Mouse (Mus musculus): ENCODE measurements around the gene Dennd1a. TPM values are rescaled to one million over a fixed set of nuclear protein-coding genes. Genes with fewer than 3 reads are reported as not detected.
A peak's percentile ranks its signal among the peaks of the same experiment; 100 is the strongest.

Gene Dennd1a
- polyA plus RNA-seq, 1 experiment from 2014 or later, result 16.4 TPM

- Histone ChIP-seq H3K36me3 (peaks cover 5% of the 10 kb centered on the region; the same call in 1 of the 2 replicates), H3K4me2 (replicated peaks) (no peak overlapping the region), H3K9ac (no peak overlapping the region), H3K4me3 (no peak overlapping the region), H3K27me3 (peaks cover 9% of the 10 kb centered on the region), H3K9me3 (replicated peaks) (no peaks in the 10 kb centered on the region), H3K4me1 (0 out of 2 replicates have a peak, but pooled peaks cover 8% of the 10 kb centered on the region), H3K27ac (no peak overlapping the region)
- 61% methylated on average over 6 of the region's 6 CpGs for WGBS
- ATAC-seq (ENCODE audit: low FRiP score), result no peak
These were observed 488.1 kb downstream of the Dennd1a start for GRCm38 (mm10) chr2:37799137-37799536.

GRCm38 (mm10) chr2:37797046-37797445 lies 490.1 kb downstream of the Dennd1a start:
- Histone ChIP-seq H3K9ac (no peak overlapping the region), H3K4me1 (peaks cover 11% of the 10 kb centered on the region; the same call in 1 of the 2 replicates), H3K4me2 (replicated peaks) (no peak overlapping the region), H3K9me3 (replicated peaks) (no peaks in the 10 kb centered on the region), H3K27ac (no peak overlapping the region), H3K27me3 (peaks cover 26% of the 10 kb centered on the region), H3K4me3 (no peak overlapping the region), H3K36me3 (peaks cover 17% of the 10 kb centered on the region)
- ATAC-seq (ENCODE audit: low FRiP score), result no peak
- WGBS, result 89% methylated on average over 4 of the region's 4 CpGs

GRCm38 (mm10) chr2:37796021-37796420 lies 491.2 kb downstream of the Dennd1a start:
- H3K27me3 ChIP-seq, result peaks cover 33% of the 10 kb centered on the region
- no peak overlapping the region for H3K4me2 ChIP-seq (replicated peaks)
- no peaks in the 10 kb centered on the region for H3K9me3 ChIP-seq (replicated peaks)
- no peak overlapping the region for H3K4me3 ChIP-seq
- no peak overlapping the region for H3K27ac ChIP-seq
- H3K4me1 ChIP-seq, result peaks cover 11% of the 10 kb centered on the region; the same call in 1 of the 2 replicates
- no peak overlapping the region for H3K9ac ChIP-seq
- ATAC-seq (ENCODE audit: low FRiP score), result no peak
- peaks cover 19% of the 10 kb centered on the region for H3K36me3 ChIP-seq
- WGBS, result 76% methylated on average over 1 of the region's 1 CpGs

GRCm38 (mm10) chr2:37791340-37791739 lies 495.9 kb downstream of the Dennd1a start:
- H3K9ac ChIP-seq, result no peak overlapping the region
- no peak overlapping the region for H3K4me2 ChIP-seq (replicated peaks)
- 88% methylated on average over 4 of the region's 4 CpGs for WGBS
- H3K9me3 ChIP-seq (replicated peaks), result no peaks in the 10 kb centered on the region
- H3K27me3 ChIP-seq, result peaks cover 37% of the 10 kb centered on the region
- H3K4me1 ChIP-seq, result peaks cover 9% of the 10 kb centered on the region; the same call in 1 of the 2 replicates
- no peak overlapping the region for H3K27ac ChIP-seq
- no peak overlapping the region for H3K4me3 ChIP-seq
- ATAC-seq (ENCODE audit: low FRiP score), result no peak
- H3K36me3 ChIP-seq, result peaks cover 18% of the 10 kb centered on the region

GRCm38 (mm10) chr2:37790738-37791137 lies 496.5 kb downstream of the Dennd1a start:
- ATAC-seq (ENCODE audit: low FRiP score), result no peak
- H3K4me3 ChIP-seq, result no peak overlapping the region
- 94% methylated on average over 14 of the region's 14 CpGs for WGBS
- H3K9me3 ChIP-seq (replicated peaks), result no peaks in the 10 kb centered on the region
- H3K27ac ChIP-seq, result no peak overlapping the region
- H3K9ac ChIP-seq, result no peak overlapping the region
- H3K27me3 ChIP-seq, result peaks cover 41% of the 10 kb centered on the region
- no peak overlapping the region for H3K4me2 ChIP-seq (replicated peaks)
- peaks cover 9% of the 10 kb centered on the region; the same call in 1 of the 2 replicates for H3K4me1 ChIP-seq
- peaks cover 18% of the 10 kb centered on the region for H3K36me3 ChIP-seq

DNA sequence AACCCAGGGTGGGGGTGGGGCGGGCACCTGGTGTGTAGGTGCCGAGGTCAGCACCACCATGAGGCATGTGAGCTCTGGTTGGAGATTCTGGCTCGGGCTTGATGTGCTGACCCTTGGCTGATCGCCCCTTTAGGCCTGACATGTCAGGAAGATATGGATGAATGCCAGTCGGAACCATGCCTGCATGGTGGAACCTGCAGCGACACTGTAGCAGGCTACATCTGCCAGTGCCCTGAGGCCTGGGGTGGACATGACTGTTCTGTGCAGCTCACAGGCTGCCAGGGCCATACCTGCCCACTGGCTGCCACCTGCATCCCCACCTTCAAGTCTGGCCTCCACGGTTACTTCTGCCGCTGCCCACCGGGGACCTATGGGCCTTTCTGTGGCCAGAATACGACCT lies 497.2 kb downstream of the Dennd1a start:
- H3K36me3 ChIP-seq, result peaks cover 18% of the 10 kb centered on the region
- H3K9ac ChIP-seq, result no peak overlapping the region
- WGBS, result 90% methylated on average over 10 of the region's 10 CpGs
- ATAC-seq (ENCODE audit: low FRiP score), result no peak
- H3K27me3 ChIP-seq, result peaks cover 41% of the 10 kb centered on the region
- no peak overlapping the region for H3K27ac ChIP-seq
- H3K4me2 ChIP-seq (replicated peaks), result no peak overlapping the region
- H3K9me3 ChIP-seq (replicated peaks), result no peaks in the 10 kb centered on the region
- no peak overlapping the region for H3K4me3 ChIP-seq
- peaks cover 9% of the 10 kb centered on the region; the same call in 1 of the 2 replicates for H3K4me1 ChIP-seq

- Histone ChIP-seq H3K4me1 (peaks cover 12% of the 10 kb centered on the region; the same call in 1 of the 2 replicates), H3K9ac (no peak overlapping the region), H3K4me2 (replicated peaks) (no peak overlapping the region), H3K27me3 (peaks cover 34% of the 10 kb centered on the region), H3K4me3 (no peak overlapping the region), H3K27ac (no peak overlapping the region), H3K36me3 (peaks cover 23% of the 10 kb centered on the region), H3K9me3 (replicated peaks) (no peaks in the 10 kb centered on the region)
- ATAC-seq (ENCODE audit: low FRiP score), result no peak
- WGBS, result 95% methylated on average over 5 of the region's 5 CpGs
These were observed 498.2 kb downstream of the Dennd1a start for GRCm38 (mm10) chr2:37789029-37789428.

DNA sequence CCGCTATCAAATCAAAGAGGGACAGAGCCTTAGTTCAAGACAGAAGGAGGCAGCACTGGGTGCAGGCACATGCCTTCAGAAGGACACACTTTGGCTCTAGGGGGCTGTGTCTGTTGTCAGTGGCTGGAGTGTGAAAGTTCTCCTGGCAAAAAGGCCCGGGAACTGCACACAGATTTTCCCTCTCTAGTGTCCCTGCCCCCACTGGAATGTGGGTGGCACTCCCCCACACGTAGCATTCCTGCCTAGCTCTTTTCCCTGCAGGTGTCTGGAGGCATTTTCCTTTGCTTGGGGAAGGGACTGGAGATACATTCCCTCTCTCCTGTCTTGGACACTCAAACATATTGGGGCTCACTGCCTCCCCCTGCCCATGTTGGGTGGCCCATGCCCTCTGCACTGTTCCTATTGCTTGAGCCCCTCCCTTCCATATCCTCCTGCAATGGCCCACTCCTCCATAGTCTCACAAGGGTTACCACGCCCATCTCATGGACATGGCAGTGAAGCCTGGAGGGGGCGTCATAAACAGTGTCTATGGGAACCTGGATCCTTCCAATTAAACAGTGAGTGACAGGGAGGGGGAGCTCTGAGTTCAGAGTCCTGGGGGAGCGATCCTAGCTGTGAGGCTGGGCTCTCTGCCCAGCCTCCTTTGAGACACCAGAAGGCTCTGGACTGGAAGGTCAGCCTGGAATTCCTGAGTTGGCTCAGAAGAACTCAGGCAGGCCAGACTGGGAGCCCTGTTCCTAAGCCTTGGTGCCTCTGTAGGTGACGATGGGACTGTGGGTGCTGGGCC lies 498.8 kb downstream of the Dennd1a start:
- peaks cover 30% of the 10 kb centered on the region for H3K27me3 ChIP-seq
- H3K9ac ChIP-seq, result no peak overlapping the region
- H3K4me1 ChIP-seq, result peaks cover 9% of the 10 kb centered on the region; the same call in 1 of the 2 replicates
- ATAC-seq (ENCODE audit: low FRiP score), result no peak
- H3K4me3 ChIP-seq, result no peak overlapping the region
- no peak overlapping the region for H3K4me2 ChIP-seq (replicated peaks)
- H3K36me3 ChIP-seq, result peaks cover 29% of the 10 kb centered on the region
- H3K27ac ChIP-seq, result no peak overlapping the region
- 68% methylated on average over 7 of the region's 7 CpGs for WGBS
- no peaks in the 10 kb centered on the region for H3K9me3 ChIP-seq (replicated peaks)

DNA sequence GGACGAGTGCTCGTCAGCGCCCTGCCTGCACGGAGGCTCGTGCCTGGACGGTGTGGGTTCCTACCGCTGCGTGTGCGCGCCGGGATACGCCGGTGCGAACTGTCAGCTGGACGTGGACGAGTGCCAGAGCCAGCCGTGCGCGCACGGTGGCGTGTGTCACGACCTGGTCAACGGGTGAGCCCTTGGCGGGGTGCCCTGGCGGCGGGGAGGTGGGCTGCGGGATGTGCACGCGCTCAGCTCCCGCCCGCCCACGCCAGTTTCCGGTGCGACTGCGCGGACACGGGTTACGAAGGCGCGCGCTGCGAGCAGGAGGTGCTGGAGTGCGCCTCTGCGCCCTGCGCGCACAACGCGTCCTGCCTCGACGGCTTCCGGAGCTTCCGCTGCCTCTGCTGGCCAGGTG lies 500.7 kb downstream of the Dennd1a start:
- Histone ChIP-seq H3K9me3 (replicated peaks) (no peaks in the 10 kb centered on the region), H3K4me2 (replicated peaks) (peak overlapping the region; percentile 45), H3K4me3 (peak overlapping the region; percentile 15), H3K4me1 (peaks cover 18% of the 10 kb centered on the region), H3K27me3 (peaks cover 13% of the 10 kb centered on the region), H3K36me3 (peaks cover 15% of the 10 kb centered on the region; the same call in 1 of the 2 replicates), H3K27ac (no peak overlapping the region), H3K9ac (0 out of 2 replicates have a peak overlapping the region, but pooled peaks have one; percentile 24)
- WGBS, result 28% methylated on average over 52 of the region's 52 CpGs
- ATAC-seq (ENCODE audit: low FRiP score), result no peak

- Histone ChIP-seq H3K4me3 (no peak overlapping the region), H3K9me3 (replicated peaks) (no peaks in the 10 kb centered on the region), H3K36me3 (peaks cover 11% of the 10 kb centered on the region; the same call in 1 of the 2 replicates), H3K4me1 (peaks cover 38% of the 10 kb centered on the region), H3K9ac (no peak overlapping the region), H3K27ac (no peak overlapping the region), H3K4me2 (replicated peaks) (no peak overlapping the region), H3K27me3 (peaks cover 10% of the 10 kb centered on the region)
- no peak for ATAC-seq (ENCODE audit: low FRiP score)
- WGBS, result 73% methylated on average over 5 of the region's 5 CpGs
These were observed 502.7 kb downstream of the Dennd1a start for GRCm38 (mm10) chr2:37784473-37784872.

DNA sequence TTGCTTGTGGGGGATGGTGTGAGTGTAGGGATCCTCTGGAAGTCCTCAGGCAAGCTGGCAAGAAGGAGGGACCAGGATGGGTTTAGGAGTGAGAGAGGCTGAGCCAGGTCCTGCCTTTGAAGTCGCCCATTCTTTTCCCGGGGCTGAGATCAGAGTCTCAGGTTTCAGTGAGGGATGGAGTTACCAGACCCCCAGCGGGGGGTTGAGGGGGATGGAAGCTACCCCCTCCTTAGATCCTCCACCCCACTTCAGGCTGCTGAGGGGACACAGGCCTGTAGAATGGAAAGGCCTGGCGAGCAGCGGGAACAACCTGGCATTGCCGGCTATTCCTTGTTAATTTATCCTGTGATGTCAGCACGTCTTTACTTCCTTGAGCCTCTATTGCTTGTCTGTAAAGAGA lies 505.2 kb downstream of the Dennd1a start:
- H3K9me3 ChIP-seq (replicated peaks), result no peaks in the 10 kb centered on the region
- H3K4me1 ChIP-seq, result peaks cover 57% of the 10 kb centered on the region
- peaks cover 11% of the 10 kb centered on the region; the same call in 1 of the 2 replicates for H3K36me3 ChIP-seq
- WGBS, result 16% methylated on average over 7 of the region's 7 CpGs
- H3K27ac ChIP-seq, result no peak overlapping the region
- peaks cover 17% of the 10 kb centered on the region for H3K27me3 ChIP-seq
- no peak overlapping the region for H3K4me2 ChIP-seq (replicated peaks)
- H3K9ac ChIP-seq, result no peak overlapping the region; the same call in 1 of the 2 replicates
- H3K4me3 ChIP-seq, result no peak overlapping the region
- no peak for ATAC-seq (ENCODE audit: low FRiP score)

- no peak for ATAC-seq (ENCODE audit: low FRiP score)
- Histone ChIP-seq H3K27me3 (peaks cover 14% of the 10 kb centered on the region), H3K4me2 (replicated peaks) (no peak overlapping the region), H3K36me3 (peaks cover 11% of the 10 kb centered on the region; the same call in 1 of the 2 replicates), H3K4me1 (peaks cover 60% of the 10 kb centered on the region), H3K9ac (no peak overlapping the region; the same call in 1 of the 2 replicates), H3K27ac (no peak overlapping the region), H3K9me3 (replicated peaks) (no peaks in the 10 kb centered on the region), H3K4me3 (no peak overlapping the region)
- WGBS, result 20% methylated on average over 3 of the region's 3 CpGs
These were observed 505.8 kb downstream of the Dennd1a start for GRCm38 (mm10) chr2:37781421-37781820.
